Mouse (Mus musculus) MEL (cell line): ENCODE results near the gene Fxr2.

Experiments
- CTCF ChIP-seq, 3 experiments: IDR thresholded peaks in 2 of 3; conservative IDR thresholded peaks in 1 of 3; 2 replicates each; pipeline ENCODE4 v1.5.1; 2011 to 2012; ENCODE audit warnings: low read length in 3 of 3, low read depth in 2 of 3, mild to moderate bottlenecking in 2 of 3, improper control_type of control experiment in 1 of 3, inconsistent platforms in 1 of 3, mixed read lengths in 1 of 3, moderate library complexity in 1 of 3; ENCODE audit not compliant: control insufficient read depth in 1 of 3, insufficient read depth in 1 of 3, poor library complexity in 1 of 3, severe bottlenecking in 1 of 3
- EP300 ChIP-seq, 2 experiments: IDR thresholded peaks; 2 replicates each; pipeline ENCODE4 v1.6.1; 2011; ENCODE audit warnings: improper control_type of control experiment in 2 of 2, low read length in 2 of 2, low read depth in 1 of 2, mild to moderate bottlenecking in 1 of 2
- NELFE ChIP-seq: IDR thresholded peaks from 2 replicates; pipeline ENCODE4 v1.6.1; 2011; ENCODE audit warnings: low read depth, low read length, improper control_type of control experiment
- RCOR1 ChIP-seq: IDR thresholded peaks from 2 replicates; pipeline ENCODE4 v1.6.1; 2012; ENCODE audit warnings: low read depth, mild to moderate bottlenecking, inconsistent platforms, low read length, improper control_type of control experiment

DNA sequence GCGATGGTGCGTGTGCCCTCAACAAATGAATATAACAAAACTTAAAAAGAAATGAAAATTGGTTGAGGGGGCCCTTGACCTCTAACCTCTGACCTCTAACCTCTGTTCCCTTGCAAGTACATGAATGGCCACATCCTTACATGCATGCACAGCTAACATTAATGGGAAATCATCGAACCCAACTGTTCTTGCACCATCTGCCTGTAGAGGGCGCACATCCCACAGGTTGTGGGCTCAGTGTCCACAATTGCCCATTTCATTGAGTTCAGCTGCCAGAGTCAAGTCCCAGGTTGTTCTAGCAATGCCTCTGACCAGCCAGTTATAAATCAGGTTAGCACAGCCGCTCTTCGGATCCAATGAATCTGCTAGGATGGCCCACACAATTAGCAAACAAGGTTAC lies 4.5 kb upstream of the Fxr2 start:
- TF ChIP-seq RCOR1 (no peak), EP300 (IDR thresholded peaks at IDR 0.05; ENCODE audit: low read depth in 1 of 2, low read length in 2 of 2) (no peak), CTCF (IDR thresholded peaks at IDR 0.05 in 2 of 3, conservative IDR thresholded peaks at IDR 0.05 in 1 of 3; ENCODE audit: control insufficient read depth in 1 of 3, insufficient read depth in 1 of 3, low read depth in 2 of 3, low read length in 3 of 3, poor library complexity in 1 of 3, severe bottlenecking in 1 of 3) (peak; percentile 94 to 97 (median 97)), NELFE (0 out of 2 replicates have a peak, but pooled peaks have one; percentile 20)
